Mouse (Mus musculus) leukemia stem cell, adult 10-12 weeks (primary cell): Measurements from ENCODE around the gene Vipr2. TPM values are rescaled to one million over a fixed set of nuclear protein-coding genes. Genes with fewer than 3 reads are reported as not detected.

Source experiments
- polyA plus RNA-seq: library from polyadenylated mRNA; stranded (reverse); fragments of >175 nt; gene quantifications from 2 replicates; pipeline ENCODE4 v1.2.3, GENCODE M21; 2012; ENCODE audit warnings: low replicate concordance

Vipr2 gene
- polyA plus RNA-seq, result not detected in 2 replicates

DNA sequence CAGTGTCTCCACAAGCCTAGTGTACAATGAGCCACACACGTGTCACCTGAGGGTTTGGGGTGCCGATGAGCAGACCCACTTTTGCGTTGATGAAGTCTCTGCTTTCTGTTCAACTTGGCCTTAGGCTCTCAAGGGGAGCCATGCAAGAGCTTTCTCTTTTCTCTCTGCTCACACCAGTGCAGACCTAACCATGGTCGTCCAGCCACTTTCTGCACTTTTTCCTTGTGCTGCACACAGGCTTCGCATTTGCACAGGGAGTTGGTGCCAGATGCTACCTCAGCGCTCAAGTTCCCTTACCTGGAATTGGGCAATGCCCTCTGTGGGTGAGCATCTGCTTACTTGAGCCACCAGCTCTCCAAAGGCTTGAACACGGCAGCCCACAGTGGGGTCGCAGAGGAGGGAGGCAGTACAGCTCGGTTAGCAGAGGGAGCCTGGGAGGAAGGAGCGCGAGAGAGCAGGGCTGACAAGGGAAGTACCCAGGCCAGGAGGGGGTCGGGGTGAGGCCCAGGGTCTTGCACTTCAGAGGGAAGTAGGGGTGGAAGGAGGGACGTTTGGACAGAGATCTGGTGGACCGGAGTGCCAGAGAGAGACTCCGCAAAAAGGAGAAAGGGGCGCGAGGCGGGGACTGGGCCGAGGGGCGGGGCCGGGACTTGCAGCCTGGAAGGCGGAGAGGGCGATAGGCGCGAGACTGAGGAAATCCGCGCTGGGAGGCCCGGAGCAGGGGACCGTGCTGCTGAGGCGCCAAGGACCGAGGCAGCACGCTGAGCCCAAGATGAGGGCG, at the start of gene Vipr2:
TSS of gene Vipr2 (plus strand) at position 653 of the 781 bp plus-strand sequence.

GRCm38 (mm10) chr12:116047440-116048377, 29.8 kb upstream of the Vipr2 start, which contains the start of gene Zfp386:
TSS of gene Zfp386 (plus strand) at chr12:116047724.

Other genes with a start within 250 kb of the Vipr2 start
- 0.16 and 0.76 TPM in 2 replicates for gene Zfp386, start 30.0 kb upstream of the Vipr2 start, polyA plus RNA-seq
- 2.3 and 3.4 TPM in 2 replicates for gene Wdr60, start 185.3 kb downstream of the Vipr2 start, polyA plus RNA-seq
- not detected in 2 replicates for gene Gm11027, start 197.7 kb downstream of the Vipr2 start, polyA plus RNA-seq
- 23.3 and 48.8 TPM in 2 replicates for gene Esyt2, start 203.5 kb downstream of the Vipr2 start, polyA plus RNA-seq